Mouse (Mus musculus) midbrain, embryonic 11.5 days (tissue): ENCODE measurements at regions not wholly inside any gene's neighbourhood (a gene's known extent, or its start where the extent isn't known, plus 50 kb on each side); places are given as distances from the start of the nearest gene placed in this dataset.

Source experiments
- ATAC-seq: fragments of 200-750 bp; cut with Nextera tagmentation; 2 replicates; pipeline ENCODE4 v1.8.0; 2017; ENCODE audit warnings: moderate TSS enrichment, moderate library complexity; ENCODE audit not compliant: low FRiP score
- DNase-seq: peaks from one replicate; pipeline ENCODE4 v3.0.0; 2015; ENCODE audit warnings: low spot score; ENCODE audit errors: missing footprints
- H3K27ac ChIP-seq: fragments of 300-500 bp; sonication (generic); 2 replicates; pipeline ENCODE4 v1.5.1; 2014; ENCODE audit warnings: low read depth, low read length
- H3K27me3 ChIP-seq: fragments of 300-500 bp; sonication (generic); 2 replicates; pipeline ENCODE4 v1.6.1; 2014; ENCODE audit warnings: mild to moderate bottlenecking, low read length, moderate library complexity, mixed read lengths; ENCODE audit not compliant: control insufficient read depth, insufficient read depth
- H3K36me3 ChIP-seq: fragments of 300-500 bp; sonication (generic); 2 replicates; pipeline ENCODE4 v1.6.1; 2014; ENCODE audit warnings: mild to moderate bottlenecking, low read length, moderate library complexity, mixed read lengths; ENCODE audit not compliant: control insufficient read depth, insufficient read depth
- H3K4me1 ChIP-seq: fragments of 300-500 bp; sonication (generic); 2 replicates; pipeline ENCODE4 v1.6.1; 2014; ENCODE audit warnings: low read length; ENCODE audit not compliant: control insufficient read depth, insufficient read depth
- H3K4me2 ChIP-seq: fragments of 300-500 bp; sonication (generic); 2 replicates; pipeline ENCODE4 v1.6.1; 2014; ENCODE audit warnings: mild to moderate bottlenecking, moderate library complexity
- H3K4me3 ChIP-seq: fragments of 300-500 bp; sonication (generic); 2 replicates; pipeline ENCODE4 v1.5.1; 2014; ENCODE audit warnings: low read depth, low read length
- H3K9ac ChIP-seq: fragments of 300-500 bp; sonication (generic); 2 replicates; pipeline ENCODE4 v1.6.1; 2014; ENCODE audit warnings: low read length
- H3K9me3 ChIP-seq: fragments of 300-500 bp; sonication (generic); 2 replicates; pipeline ENCODE4 v1.6.1; 2016; ENCODE audit warnings: low read length; ENCODE audit not compliant: control insufficient read depth
- WGBS: fragments of 180-500 bp; shearing (Covaris S2); extraction: QIAGEN DNeasy Blood & Tissue Kit; methylation state at CpG from one replicate; pipeline ENCODE4 v1.1.7; 2014; 5-methylcytosine and 5-hydroxymethylcytosine counted together

DNA sequence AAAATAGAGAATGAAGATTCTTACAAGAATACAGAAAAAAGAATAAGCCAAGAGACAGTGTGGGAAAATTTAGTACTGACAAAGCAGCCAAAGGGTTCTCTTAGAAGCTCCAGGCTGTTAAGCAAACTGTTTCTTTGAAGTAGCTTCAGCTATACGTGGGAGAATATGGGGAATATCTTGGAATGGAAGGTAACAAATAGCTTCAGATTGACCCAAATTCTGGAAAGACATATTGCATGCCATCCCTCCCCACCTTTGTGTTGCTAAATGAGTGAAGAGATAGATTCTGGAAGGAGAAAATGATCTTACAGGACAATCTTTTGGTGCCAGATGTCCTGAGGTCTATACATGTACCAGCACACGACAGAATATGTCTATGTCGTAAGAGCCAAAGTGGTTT, 591.9 kb upstream of the Cdh6 start:
- Histone ChIP-seq H3K4me3 (no peak overlapping the region), H3K9ac (no peak overlapping the region), H3K9me3 (no peaks in the 10 kb centered on the region), H3K4me1 (no peaks in the 10 kb centered on the region), H3K36me3 (no peaks in the 10 kb centered on the region), H3K27ac (no peak overlapping the region), H3K4me2 (no peak overlapping the region), H3K27me3 (no peaks in the 10 kb centered on the region)
- DNase-seq, result no peak
- 86% methylated on average over 3 of the region's 3 CpGs for WGBS
- ATAC-seq, result no peak

DNA sequence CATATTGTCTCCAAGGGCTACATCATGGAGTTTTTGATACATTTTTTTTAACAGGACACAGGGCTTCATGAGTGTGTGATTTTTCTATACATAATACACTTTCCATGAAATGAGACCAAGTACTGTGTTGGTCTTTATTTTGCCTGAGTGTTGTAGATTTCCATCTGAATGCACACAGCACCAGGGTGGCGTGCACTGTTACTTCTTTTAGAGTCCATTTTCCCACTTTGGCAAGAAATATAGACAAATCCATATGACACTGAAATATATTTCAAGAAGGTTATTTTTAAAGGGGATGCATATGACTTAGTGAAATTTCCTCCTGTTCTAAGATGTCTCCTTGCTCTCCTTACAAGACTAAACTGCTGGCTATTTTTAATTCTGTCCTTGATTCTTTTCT, 591.1 kb upstream of the Cdh6 start:
- H3K36me3 ChIP-seq, result no peaks in the 10 kb centered on the region
- no peak for DNase-seq
- H3K4me3 ChIP-seq, result no peak overlapping the region
- ATAC-seq, result no peak
- H3K4me2 ChIP-seq, result no peak overlapping the region
- no peak overlapping the region for H3K27ac ChIP-seq
- H3K4me1 ChIP-seq, result no peaks in the 10 kb centered on the region
- no peak overlapping the region for H3K9ac ChIP-seq
- no peaks in the 10 kb centered on the region for H3K9me3 ChIP-seq
- H3K27me3 ChIP-seq, result no peaks in the 10 kb centered on the region
- WGBS, result 80% methylated on average over 1 of the region's 1 CpGs

DNA sequence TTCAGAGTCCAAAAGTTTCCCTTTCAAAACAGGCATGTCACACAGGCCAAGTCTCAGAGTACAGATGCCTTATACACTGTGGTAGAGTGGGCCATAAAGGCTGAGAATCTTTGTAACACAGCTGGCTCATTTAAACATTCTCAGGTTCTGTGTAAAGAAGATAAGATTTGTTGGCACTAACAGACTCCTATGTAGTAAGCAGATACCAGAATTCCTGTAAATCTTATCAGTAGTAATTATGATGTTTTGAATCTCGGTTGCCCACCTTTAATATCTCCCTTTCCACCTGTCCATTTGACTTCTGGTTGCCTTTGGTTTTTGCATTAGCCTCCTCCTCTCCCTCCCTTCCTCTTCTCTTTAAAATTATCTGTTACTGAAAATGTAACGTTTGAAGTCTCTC, 573.1 kb upstream of the Cdh6 start:
- H3K36me3 ChIP-seq, result no peaks in the 10 kb centered on the region
- H3K9me3 ChIP-seq, result no peaks in the 10 kb centered on the region
- no peak overlapping the region for H3K27ac ChIP-seq
- 68% methylated on average over 2 of the region's 2 CpGs for WGBS
- H3K4me1 ChIP-seq, result no peaks in the 10 kb centered on the region
- no peak for ATAC-seq
- H3K4me2 ChIP-seq, result no peak overlapping the region
- no peak overlapping the region for H3K9ac ChIP-seq
- DNase-seq, result no peak
- H3K27me3 ChIP-seq, result no peaks in the 10 kb centered on the region
- no peak overlapping the region for H3K4me3 ChIP-seq

DNA sequence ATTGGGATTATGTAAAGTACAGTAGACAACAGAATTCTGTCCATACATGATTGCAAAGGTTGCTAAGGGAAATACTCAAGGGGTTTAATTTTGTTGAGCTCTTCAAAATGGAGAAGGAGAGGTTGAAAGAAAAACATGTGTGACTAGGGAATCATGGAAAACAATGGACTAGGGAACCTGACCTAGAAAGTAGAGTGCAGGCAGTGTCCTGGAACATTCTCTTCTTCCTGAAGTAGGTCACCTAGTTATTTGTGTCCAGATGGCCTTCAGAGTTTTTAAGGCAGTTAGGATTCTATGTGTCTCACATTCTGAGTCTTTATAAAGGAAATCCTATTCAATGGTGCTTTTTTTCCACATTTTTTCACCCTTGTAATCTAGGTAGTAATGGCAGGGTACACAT, 532.8 kb upstream of the Cdh6 start:
- ATAC-seq, result no peak

DNA sequence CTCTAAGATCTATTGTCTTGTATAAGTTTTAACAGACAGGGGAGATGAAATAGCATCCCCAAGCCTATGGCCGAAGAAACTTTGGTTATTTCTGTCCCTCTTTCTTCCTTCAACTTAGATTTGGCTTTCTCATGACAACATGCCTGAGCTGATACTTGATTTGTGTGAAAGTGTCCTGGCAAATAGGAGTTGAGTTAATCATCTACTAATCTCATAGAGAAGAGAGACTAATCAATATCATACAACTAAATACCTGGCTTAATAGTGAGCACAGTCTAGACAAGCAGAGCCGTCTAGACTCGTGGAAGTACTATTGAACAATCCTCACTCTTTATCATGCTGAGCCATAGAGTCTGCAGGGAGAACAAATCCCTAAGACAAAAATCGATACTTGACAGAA, 531.7 kb upstream of the Cdh6 start:
- Histone ChIP-seq H3K9ac (no peak overlapping the region), H3K27ac (no peak overlapping the region), H3K9me3 (no peaks in the 10 kb centered on the region), H3K4me3 (no peak overlapping the region), H3K4me1 (no peaks in the 10 kb centered on the region), H3K27me3 (no peaks in the 10 kb centered on the region), H3K36me3 (no peaks in the 10 kb centered on the region), H3K4me2 (no peak overlapping the region)
- 89% methylated on average over 4 of the region's 4 CpGs for WGBS
- DNase-seq, result no peak
- no peak for ATAC-seq

More for the DNA sequence above, 532.8 kb upstream of the Cdh6 start:
- H3K4me1 ChIP-seq, result no peaks in the 10 kb centered on the region
- H3K4me3 ChIP-seq, result no peak overlapping the region
- H3K27me3 ChIP-seq, result no peaks in the 10 kb centered on the region
- H3K36me3 ChIP-seq, result no peaks in the 10 kb centered on the region
- H3K27ac ChIP-seq, result no peak overlapping the region
- DNase-seq, result no peak
- no peaks in the 10 kb centered on the region for H3K9me3 ChIP-seq
- H3K4me2 ChIP-seq, result no peak overlapping the region
- H3K9ac ChIP-seq, result no peak overlapping the region

DNA sequence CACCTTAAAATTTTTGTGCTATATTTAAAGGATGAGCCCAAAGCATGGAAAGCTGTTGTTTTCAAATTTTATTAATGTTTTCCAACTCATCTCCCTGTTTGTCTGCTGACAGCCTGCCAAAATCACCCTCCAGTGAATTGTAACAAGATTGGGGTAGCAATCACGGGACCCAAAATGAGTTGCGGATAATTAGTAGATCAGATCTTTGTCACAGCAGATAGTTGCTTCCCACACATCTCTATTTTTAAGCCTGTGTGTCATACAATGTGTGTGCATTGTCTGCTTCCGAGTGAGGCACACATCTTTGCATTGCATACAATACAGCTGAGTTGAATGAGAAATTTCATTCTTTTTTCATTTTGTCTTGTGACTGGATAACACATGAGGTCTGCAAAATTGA, 494.7 kb upstream of the Cdh6 start:
- Histone ChIP-seq H3K27ac (no peak overlapping the region), H3K4me2 (no peak overlapping the region), H3K4me1 (no peaks in the 10 kb centered on the region), H3K4me3 (no peak overlapping the region), H3K9ac (no peak overlapping the region), H3K27me3 (no peaks in the 10 kb centered on the region), H3K9me3 (no peaks in the 10 kb centered on the region), H3K36me3 (no peaks in the 10 kb centered on the region)
- DNase-seq (no peak), ATAC-seq (no peak)
- 73% methylated on average over 3 of the region's 3 CpGs for WGBS

DNA sequence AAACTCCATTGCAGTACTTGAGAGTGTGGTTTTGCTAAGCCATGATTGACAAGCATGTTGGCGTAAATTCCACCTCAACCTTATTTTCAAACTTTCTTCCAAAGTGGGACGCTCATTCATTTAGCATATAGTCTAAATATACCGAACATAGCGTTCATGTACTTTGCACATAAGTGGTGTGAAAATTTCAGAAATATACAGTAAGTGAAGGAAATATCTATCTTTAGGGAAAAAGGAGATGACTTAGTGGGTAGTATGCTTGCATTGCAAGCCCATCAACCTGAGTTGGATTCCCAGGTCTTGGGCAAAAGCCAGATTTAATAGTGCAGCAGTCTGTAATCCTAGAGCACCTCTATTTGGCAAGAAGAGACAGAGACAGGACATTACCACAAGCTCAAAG, 493.8 kb upstream of the Cdh6 start:
- 92% methylated on average over 4 of the region's 4 CpGs for WGBS
- DNase-seq (no peak), ATAC-seq (no peak)
- H3K4me1 ChIP-seq, result no peaks in the 10 kb centered on the region
- no peak overlapping the region for H3K4me2 ChIP-seq
- H3K27ac ChIP-seq, result no peak overlapping the region
- no peaks in the 10 kb centered on the region for H3K27me3 ChIP-seq
- H3K9me3 ChIP-seq, result no peaks in the 10 kb centered on the region
- no peak overlapping the region for H3K4me3 ChIP-seq
- H3K36me3 ChIP-seq, result no peaks in the 10 kb centered on the region
- no peak overlapping the region for H3K9ac ChIP-seq

DNA sequence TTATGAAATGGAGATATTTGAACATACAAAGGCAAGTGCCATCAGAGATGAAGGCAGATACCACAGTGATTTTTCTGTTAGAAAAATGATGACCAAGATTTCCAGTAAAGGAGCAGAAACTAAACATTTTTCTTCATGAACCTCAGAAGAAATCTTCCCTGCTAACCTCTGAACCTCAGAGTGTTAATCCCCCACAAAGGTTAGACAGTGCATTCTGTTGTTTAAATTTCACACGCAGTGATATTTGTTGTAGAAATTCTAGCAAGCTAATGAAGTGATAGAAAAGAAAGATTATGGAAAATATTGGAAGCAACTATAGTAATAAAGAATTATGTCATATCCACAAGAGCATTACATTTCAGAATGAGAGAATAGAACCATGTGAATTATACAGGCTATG, 488.8 kb upstream of the Cdh6 start:
- Histone ChIP-seq H3K27ac (no peak overlapping the region), H3K9me3 (no peaks in the 10 kb centered on the region), H3K9ac (no peak overlapping the region), H3K4me2 (no peak overlapping the region), H3K36me3 (no peaks in the 10 kb centered on the region), H3K4me1 (no peaks in the 10 kb centered on the region), H3K4me3 (no peak overlapping the region), H3K27me3 (no peaks in the 10 kb centered on the region)
- WGBS, result 89% methylated on average over 1 of the region's 1 CpGs
- ATAC-seq (no peak), DNase-seq (no peak)

DNA sequence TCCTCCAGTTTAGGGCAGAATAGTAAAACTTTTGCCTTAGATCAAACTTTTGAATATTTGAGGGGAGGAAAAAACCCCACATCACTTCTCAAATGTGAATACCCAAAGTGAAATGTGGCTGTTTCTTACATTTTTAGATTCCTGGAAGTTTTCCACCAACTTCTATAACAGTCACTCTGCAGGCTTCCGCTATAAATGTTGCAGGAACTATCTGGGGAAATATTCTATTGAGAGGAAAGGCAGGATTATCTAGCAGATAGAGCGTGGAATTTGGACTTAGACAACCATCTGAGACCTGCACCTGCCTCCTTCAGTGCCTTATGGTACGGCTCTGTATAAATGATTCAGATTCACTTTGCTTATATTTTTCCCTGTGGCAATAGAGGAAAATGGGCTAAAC, 481.6 kb upstream of the Cdh6 start:
- Histone ChIP-seq H3K4me2 (no peak overlapping the region), H3K4me3 (no peak overlapping the region), H3K27me3 (no peaks in the 10 kb centered on the region), H3K9me3 (no peaks in the 10 kb centered on the region), H3K9ac (no peak overlapping the region), H3K36me3 (no peaks in the 10 kb centered on the region), H3K4me1 (no peaks in the 10 kb centered on the region), H3K27ac (no peak overlapping the region)
- WGBS, result 82% methylated on average over 3 of the region's 3 CpGs
- ATAC-seq, result no peak
- no peak for DNase-seq

DNA sequence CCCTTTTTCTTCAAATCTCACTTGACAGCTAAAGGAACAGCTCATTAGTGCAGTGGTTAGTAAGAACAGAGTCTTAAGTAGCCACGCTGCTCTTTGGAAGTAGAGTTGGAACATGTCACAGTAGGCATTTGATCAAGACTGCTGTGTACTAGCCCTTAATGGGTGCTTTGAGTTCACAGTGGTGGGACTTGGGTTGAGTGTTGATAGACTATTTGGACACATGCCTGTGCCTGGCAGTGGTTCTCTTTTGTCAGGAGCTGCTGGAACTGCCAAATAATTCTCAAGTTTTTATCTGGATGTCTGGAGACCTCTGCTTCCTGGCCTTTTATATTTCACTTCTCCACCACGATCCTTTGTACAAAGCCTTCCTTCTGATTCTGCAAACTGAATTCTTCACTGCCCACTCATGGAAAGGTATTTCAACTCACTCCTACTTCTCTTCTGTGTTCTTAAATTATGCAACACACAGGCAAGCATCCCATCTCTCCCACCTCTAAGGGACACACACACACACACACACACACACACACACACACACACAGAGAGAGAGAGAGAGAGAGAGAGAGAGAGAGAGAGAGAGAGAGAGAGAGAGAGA, 462.0 kb upstream of the Cdh6 start:
- Histone ChIP-seq H3K4me3 (no peak overlapping the region), H3K27ac (no peak overlapping the region), H3K4me2 (no peak overlapping the region), H3K27me3 (no peaks in the 10 kb centered on the region), H3K4me1 (no peaks in the 10 kb centered on the region), H3K9me3 (no peaks in the 10 kb centered on the region), H3K36me3 (no peaks in the 10 kb centered on the region), H3K9ac (no peak overlapping the region)
- DNase-seq (no peak), ATAC-seq (no peak)
- 82% methylated on average over 2 of the region's 2 CpGs for WGBS
